Mouse (Mus musculus) right cerebral cortex, postnatal 36 days (tissue): ENCODE data around the gene Ralgps2.

Experiments used
- DNase-seq, 2 experiments: peaks; one replicate each; pipeline ENCODE4 v3.0.0; 2022; ENCODE audit warnings: low spot score in 2 of 2, mixed read lengths in 1 of 2

Ralgps2 gene

DNA sequence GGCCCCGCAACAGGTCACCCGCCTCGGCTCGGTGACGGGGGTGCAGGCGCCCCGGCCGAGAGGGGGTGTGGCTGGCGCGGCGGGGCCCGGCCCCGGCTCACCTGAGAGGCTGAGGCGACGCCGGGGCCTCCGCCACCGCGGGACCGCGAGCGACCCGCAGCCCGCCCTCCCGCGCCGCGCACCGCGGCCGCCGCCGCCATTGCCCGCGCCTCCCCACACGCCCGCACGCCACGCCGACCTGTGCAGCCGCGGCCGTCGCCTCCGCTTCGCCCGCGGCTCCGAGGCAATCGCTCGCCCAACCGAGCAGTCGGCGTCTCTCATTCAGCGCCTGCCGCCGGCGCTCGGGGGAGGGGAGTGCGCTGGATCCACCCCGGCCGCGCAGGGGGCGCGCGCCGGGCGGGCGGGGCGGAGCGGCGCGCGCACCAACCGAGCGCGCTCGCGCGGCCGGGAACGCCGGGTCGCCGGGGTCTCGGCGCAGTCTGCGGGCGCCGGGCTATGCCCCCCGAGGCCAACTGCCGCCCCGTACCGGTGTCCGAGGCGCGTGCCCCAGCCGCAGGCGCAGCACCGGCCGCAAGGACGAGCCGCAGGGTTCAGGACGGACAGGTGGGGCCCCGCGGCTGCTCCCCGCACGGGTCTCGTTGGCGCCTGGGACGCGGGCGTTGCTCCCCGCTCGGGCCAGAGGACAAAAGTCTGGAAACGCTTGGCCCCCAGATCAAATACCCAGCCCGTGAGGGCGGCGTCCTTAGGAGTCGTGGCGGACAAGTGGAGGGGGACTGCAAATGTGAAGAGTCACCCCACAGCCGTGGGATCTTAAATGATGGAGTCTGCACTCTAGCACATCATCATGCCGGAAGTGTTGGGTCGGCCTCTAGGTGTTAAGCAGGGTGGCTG lies at the start of gene Ralgps2:
Gene Ralgps2 (minus strand): TSS at position 376 of the 891 bp plus-strand sequence.
- DNase-seq: peak; percentile 38 to 46

DNA sequence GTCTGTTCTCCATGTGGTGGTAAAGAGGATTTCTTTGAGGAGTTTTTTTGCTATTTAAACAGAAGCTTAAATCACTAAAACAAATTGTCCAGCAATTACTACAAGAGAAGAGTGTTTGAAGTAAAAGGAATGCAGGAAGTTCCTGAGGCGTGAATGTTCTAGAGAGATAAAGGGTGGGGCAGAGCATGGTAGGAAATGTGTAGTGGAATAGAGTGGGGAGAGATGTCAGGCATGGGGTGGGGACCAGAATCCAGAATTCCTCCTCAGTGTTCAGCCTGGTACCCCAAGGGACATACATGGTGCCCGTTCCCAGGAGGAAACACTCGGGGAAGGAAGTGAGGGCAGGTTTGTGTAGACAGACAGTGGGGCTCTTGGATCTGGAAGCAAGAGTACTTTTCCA lies 48.1 kb upstream of the Ralgps2 start:
- no peak for DNase-seq

DNA sequence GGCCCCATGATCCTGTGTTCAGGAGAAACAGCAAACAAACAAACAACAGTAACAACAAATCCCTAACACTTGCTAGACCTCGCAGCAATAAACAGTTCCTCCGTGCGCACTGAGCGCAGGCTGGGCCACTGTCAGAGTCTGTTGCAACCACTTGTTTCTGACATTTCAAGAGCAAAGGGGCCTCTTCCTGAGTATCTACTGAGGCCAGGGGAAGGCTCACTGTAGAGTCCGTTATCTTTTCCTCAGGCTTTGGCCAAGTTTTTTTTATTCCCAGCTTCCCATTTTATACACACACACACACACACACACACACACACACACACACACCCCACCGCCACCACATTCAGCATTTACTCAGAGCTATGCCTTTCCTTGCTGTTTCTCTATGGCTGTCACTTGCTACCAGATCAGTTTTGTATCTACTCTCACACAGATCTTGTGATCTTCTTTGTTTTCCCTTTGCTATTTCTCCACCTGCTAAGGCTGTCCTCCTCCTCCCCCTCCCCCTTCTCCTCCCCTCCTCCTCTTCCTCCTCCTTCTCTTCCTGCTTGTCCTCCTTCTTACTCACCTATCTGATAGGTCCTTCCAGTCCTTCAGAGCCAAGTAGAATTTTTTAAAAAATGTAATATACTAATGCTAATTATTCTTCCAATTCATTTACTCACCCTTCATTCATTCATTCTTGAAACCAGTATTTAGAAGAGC lies 47.4 kb upstream of the Ralgps2 start:
- DNase-seq: no peak

DNA sequence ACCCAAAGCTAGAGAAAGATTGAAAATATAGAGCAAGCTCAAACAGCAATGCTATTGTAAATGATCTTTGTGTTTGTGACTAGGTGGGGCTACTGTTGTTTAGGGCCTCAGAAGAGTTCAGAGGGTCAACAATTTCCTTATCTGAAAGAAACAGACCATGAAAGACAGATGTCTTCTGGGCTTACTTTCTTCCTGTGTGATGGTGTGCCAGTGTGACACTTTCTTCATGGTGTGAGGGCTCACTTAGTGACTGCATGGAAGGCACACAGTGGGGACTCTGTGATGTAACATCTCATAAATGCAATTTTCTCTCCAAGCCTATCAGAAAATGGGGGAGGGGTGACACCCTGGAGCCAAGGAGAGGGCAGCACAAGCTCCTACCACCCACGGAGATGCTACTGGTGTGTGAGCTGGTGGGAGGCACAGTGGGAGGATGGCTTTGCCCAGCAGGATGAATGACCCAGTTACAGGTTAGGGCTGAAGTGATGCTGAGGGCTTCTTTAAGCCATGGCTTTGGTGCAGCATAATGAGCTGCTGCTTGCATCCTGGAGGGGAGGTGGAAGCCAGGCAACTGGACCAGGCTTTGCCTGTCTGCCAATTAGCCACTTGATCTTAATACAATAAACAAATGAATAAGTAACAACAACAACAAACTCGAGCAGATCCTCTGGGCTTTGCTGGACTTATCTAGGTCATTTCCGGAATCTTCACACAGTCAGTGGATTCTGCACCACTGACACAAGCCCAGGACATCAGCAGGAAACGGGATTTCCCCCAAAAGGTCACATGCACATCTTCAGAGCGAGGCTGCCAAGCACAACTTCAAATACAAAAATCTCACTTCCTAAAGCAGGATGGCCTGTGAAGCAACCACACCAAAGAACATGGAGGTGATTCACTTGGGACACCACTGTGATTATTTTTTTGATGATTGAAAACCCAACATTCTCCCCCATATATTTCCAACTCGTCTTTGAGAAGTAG lies 46.5 kb upstream of the Ralgps2 start:
- DNase-seq: no peak

GRCm38 (mm10) chr1:156983009-156983870 lies 43.8 kb upstream of the Ralgps2 start:
- DNase-seq: no peak

GRCm38 (mm10) chr1:156981975-156982374 lies 42.5 kb upstream of the Ralgps2 start:
- no peak for DNase-seq

GRCm38 (mm10) chr1:156979722-156980121 lies 40.3 kb upstream of the Ralgps2 start:
- no peak for DNase-seq

GRCm38 (mm10) chr1:156978656-156979055 lies 39.2 kb upstream of the Ralgps2 start:
- DNase-seq: no peak

DNA sequence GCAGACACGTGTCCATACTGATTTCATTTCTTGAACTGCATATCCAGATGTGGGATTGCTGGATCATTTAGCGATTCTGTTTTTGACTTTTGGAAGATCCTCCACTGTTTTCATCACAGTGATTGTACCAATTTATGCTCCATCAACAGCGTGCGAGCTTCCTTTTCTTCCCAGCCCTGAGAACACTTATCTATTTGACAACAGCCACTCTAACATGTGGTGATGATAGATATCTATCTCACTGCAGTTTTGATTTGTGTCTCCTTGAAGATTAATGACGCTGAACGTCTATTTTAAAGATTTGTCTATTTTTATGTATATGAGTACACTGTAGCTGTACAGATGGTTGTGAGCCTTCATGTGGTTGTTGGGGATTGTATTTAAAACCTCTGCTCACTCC lies 34.4 kb upstream of the Ralgps2 start:
- no peak for DNase-seq

GRCm38 (mm10) chr1:156972391-156972790 lies 33.0 kb upstream of the Ralgps2 start:
- DNase-seq: no peak

- DNase-seq: no peak
Measured at GRCm38 (mm10) chr1:156971206-156971811, 31.9 kb upstream of the Ralgps2 start.

DNA sequence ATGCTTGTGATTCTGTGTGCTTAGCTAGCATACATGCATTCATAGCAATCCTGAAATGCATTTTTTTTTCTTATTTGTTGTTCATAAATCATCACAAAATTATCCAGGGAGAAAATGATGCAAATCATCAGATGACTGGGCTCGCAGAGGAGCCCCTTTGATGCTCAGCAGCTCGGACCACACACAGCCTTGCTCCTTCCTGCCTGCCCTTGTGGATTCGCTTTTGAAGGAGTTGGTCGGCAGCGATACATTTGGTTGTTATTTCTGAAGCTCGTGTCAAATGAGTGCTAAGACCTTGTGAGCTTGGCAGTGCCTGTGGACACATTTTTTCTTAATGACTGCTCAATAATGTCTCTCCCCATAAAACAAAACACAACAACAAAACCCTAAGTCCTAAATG lies 31.2 kb upstream of the Ralgps2 start:
- no peak for DNase-seq

DNA sequence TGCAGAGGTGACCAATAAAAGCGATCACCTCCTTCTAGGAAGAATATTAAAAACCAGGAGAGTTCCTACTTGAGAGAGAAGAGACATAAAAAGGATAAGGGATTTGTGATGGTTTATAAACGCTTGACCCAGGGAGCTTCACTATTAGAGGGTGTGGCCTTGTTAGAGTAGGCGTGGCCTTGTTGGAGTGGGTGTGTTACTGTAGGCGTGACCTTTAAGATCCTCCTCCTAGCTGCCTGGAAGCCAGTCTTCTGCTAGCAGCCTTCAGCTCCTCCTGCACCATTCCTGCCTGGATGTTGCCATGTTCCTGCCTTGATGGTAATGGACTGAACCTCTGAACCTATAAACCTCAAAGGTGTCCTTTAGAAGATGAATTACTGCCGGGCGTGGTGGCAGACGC lies 28.7 kb upstream of the Ralgps2 start:
- DNase-seq: no peak

DNA sequence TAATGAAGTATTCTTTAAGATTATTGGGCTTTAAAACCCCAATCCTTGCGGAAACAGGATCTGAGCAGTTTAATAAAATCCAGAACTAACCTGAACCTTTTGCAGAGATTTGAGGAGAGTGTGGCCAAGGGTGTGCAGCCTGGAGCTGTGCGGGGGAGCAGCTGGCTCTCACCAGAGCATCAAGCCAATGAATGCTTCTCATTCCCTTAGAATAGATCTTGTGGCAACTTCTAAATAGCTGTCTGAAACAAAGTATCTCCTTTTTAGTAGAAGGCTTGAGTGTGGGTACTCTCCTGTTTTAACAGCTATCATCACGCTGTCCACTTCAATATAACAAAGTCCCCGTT lies 25.1 kb upstream of the Ralgps2 start:
- no peak for DNase-seq

- DNase-seq: no peak
Measured at GRCm38 (mm10) chr1:156963871-156964585, 24.6 kb upstream of the Ralgps2 start.

DNA sequence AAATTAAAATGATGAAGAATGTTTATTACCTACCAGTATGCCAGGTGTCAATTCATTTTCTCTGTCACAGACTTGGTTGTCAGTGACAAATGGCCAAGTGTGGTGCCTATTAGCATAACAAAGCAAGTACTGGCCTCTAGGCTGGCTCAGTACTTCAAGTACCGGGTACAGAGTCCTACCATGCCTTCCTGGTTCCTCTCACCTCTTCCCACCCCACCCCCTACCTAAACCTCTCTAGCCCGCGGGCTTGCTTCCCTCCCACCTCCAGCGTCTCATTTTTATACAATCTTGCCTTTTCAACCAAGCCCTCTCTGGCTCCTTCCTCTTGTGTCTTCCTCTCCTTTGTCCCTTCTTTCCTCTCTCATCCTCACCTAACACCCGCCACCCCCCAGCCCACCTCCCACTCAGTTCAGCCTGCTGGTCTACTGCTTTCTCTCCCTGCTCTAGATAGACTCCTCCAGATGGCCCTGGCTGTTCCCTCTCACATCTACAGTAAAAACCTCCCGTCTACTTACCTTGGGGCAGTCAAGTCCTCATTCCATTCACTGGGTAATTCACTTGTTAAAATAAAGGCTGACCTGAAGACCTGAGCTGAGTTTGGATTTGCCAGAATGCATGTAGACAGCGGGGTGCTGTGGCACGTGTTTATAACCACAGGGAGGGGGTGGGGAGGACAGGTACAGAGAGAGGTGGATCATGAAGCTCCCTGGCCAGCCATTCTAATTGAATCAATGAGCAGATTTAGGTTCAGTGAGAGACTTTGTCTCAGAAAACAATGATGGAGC lies 22.2 kb upstream of the Ralgps2 start:
- no peak for DNase-seq

DNA sequence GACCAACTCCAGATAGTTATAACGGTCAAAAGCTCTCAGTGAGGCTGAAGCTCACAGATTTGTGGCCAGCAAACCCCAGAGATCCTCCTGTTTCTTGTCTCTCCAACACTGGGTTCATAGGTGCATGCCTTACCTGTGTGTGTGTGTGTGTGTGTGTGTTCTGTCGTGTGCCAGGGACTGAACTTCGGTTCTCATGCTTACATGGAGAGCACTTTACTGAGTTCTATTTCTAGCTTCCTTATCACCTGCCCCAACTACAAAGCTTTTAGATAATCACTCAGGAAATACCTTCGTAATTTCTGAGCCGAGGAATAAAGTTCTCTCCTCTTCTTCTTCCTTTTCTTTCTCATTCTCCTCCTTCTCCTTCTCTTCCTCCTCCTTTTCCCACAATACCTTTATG lies 19.6 kb upstream of the Ralgps2 start:
- DNase-seq: no peak

DNA sequence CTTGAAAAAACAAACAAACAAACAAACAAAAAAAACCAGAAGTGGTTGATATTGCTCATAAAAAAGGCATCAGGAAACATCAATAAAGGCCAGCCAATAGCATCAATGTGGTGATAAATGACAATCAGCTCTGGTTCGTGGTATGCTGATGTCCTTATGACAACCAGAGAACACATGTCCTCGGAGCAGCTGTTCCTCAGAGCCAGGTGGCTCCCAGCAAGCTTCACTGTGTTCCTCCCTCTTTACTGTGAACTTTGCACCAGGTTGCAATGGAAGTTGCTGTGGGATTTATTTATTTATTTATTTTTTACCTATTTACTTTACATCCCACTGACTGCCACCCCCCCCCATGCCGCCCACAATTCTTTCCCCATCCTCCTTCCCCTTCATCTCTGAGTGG lies 17.9 kb upstream of the Ralgps2 start:
- no peak for DNase-seq
